Mouse (Mus musculus) lung, postnatal 0 days (tissue): ENCODE data around the gene Pcca. TPM values are rescaled to one million over a fixed set of nuclear protein-coding genes. Genes with fewer than 3 reads are reported as not detected.

Source experiments
- ATAC-seq: fragments of 200-750 bp; cut with Nextera tagmentation; 2 replicates; pipeline ENCODE4 v1.8.0; 2017; ENCODE audit warnings: moderate library complexity
- DNase-seq: peaks from one replicate; pipeline ENCODE4 v3.0.0-alpha.2; 2016; ENCODE audit warnings: low spot score
- H3K27ac ChIP-seq: fragments of 300-500 bp; sonication (generic); 2 replicates; pipeline ENCODE4 v1.5.1; 2014; ENCODE audit warnings: antibody characterized with exemption, mild to moderate bottlenecking, low read length, mixed read lengths
- H3K27me3 ChIP-seq: fragments of 300-500 bp; sonication (generic); replicated peaks from 2 replicates; pipeline ENCODE4 v1.6.1; 2014; ENCODE audit warnings: low read length, mixed read lengths; ENCODE audit not compliant: insufficient read depth
- H3K36me3 ChIP-seq: fragments of 300-500 bp; sonication (generic); 2 replicates; pipeline ENCODE4 v1.6.1; 2014; ENCODE audit warnings: low read length, mixed read lengths; ENCODE audit not compliant: insufficient read depth
- H3K4me1 ChIP-seq: fragments of 300-500 bp; sonication (generic); 2 replicates; pipeline ENCODE4 v1.6.1; 2014; ENCODE audit warnings: antibody characterized with exemption, low read depth, low read length, mixed read lengths; ENCODE audit not compliant: insufficient read depth
- H3K4me2 ChIP-seq: fragments of 300-500 bp; sonication (generic); replicated peaks from 2 replicates; pipeline ENCODE4 v1.6.1; 2014; ENCODE audit warnings: low read depth, mild to moderate bottlenecking, low read length, moderate library complexity, mixed read lengths
- H3K4me3 ChIP-seq: fragments of 300-500 bp; sonication (generic); 2 replicates; pipeline ENCODE4 v1.5.1; 2014; ENCODE audit warnings: low read depth, low read length
- H3K9ac ChIP-seq: fragments of 300-500 bp; sonication (generic); replicated peaks from 2 replicates; pipeline ENCODE4 v1.6.1; 2014; ENCODE audit warnings: low read depth, mild to moderate bottlenecking
- H3K9me3 ChIP-seq: fragments of 300-500 bp; sonication (generic); 2 replicates; pipeline ENCODE4 v1.6.1; 2016; ENCODE audit warnings: low read length, mixed read lengths
- CTCF ChIP-seq: IDR thresholded peaks from 2 replicates; pipeline ENCODE4 v1.5.1; 2016; ENCODE audit warnings: antibody characterized with exemption, mild to moderate bottlenecking
- EP300 ChIP-seq: IDR thresholded peaks from 2 replicates; pipeline ENCODE4 v1.6.1; 2016; ENCODE audit warnings: antibody characterized with exemption, mild to moderate bottlenecking, control low read depth
- WGBS: fragments of 180-500 bp; shearing (Covaris S2); extraction: QIAGEN DNeasy Blood & Tissue Kit; methylation state at CpG from one replicate; pipeline ENCODE4 v1.1.7; 2014; 5-methylcytosine and 5-hydroxymethylcytosine counted together
- polyA plus RNA-seq: library from polyadenylated mRNA; unstranded; fragments of >200 nt; fragmentation: Nextera tagmentation; extraction: Ambion mirVana; gene quantifications from 2 replicates; pipeline ENCODE4 v1.2.1, GENCODE M21; 2015

Gene Pcca
- polyA plus RNA-seq, 1 experiment from 2014 or later = 10.4 TPM

GRCm38 (mm10) chr14:122649336-122649950 lies 115.3 kb downstream of the Pcca start:
- 61% methylated on average over 3 of the region's 3 CpGs for WGBS

GRCm38 (mm10) chr14:122651681-122652080 lies 117.6 kb downstream of the Pcca start:
- no peak overlapping the region for H3K9ac ChIP-seq
- no peaks in the 10 kb centered on the region for H3K9me3 ChIP-seq
- ATAC-seq (no peak), DNase-seq (no peak)
- H3K4me2 ChIP-seq = no peak overlapping the region
- TF ChIP-seq CTCF (no peak), EP300 (no peak)
- H3K4me3 ChIP-seq = no peak overlapping the region
- H3K4me1 ChIP-seq = no peaks in the 10 kb centered on the region
- no peak overlapping the region for H3K27ac ChIP-seq
- no peaks in the 10 kb centered on the region for H3K36me3 ChIP-seq
- 67% methylated on average over 2 of the region's 2 CpGs for WGBS
- H3K27me3 ChIP-seq = no peaks in the 10 kb centered on the region

More at GRCm38 (mm10) chr14:122649336-122649950, 115.3 kb downstream of the Pcca start:
- Histone ChIP-seq H3K9me3 (no peaks in the 10 kb centered on the region), H3K36me3 (no peaks in the 10 kb centered on the region), H3K4me3 (no peak overlapping the region), H3K27ac (no peak overlapping the region), H3K27me3 (no peaks in the 10 kb centered on the region), H3K4me2 (no peak overlapping the region), H3K9ac (no peak overlapping the region), H3K4me1 (no peaks in the 10 kb centered on the region)
- DNase-seq = no peak
- TF ChIP-seq CTCF = no peak
- no peak for TF ChIP-seq EP300
- no peak for ATAC-seq

DNA sequence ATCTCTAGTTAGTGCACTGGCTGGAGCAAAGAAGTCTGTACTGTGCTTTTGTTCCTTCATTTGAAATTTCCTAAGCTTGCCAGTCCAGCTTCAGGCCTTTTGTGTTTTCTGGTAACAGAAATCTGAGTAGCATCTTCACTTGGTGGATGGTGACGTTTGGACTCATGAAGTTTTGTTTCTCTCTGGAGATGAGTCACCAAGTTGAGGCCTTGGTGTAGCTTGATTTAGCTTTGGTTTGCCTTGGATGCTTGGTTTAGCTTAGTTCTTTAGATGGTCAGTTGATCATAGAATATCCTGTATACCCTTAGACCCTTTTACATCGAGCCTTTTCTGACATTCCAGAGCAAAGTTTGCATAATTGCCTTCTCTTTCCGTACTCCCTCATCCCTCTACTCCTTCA lies 141.5 kb downstream of the Pcca start:
- no peaks in the 10 kb centered on the region for H3K36me3 ChIP-seq
- H3K27ac ChIP-seq = no peak overlapping the region
- H3K9ac ChIP-seq = no peak overlapping the region
- H3K27me3 ChIP-seq = no peaks in the 10 kb centered on the region
- ATAC-seq (no peak), DNase-seq (no peak)
- no peaks in the 10 kb centered on the region for H3K9me3 ChIP-seq
- no peak for TF ChIP-seq CTCF
- TF ChIP-seq EP300 = no peak
- 71% methylated on average over 3 of the region's 3 CpGs for WGBS
- no peak overlapping the region for H3K4me2 ChIP-seq
- no peak overlapping the region for H3K4me3 ChIP-seq
- no peaks in the 10 kb centered on the region for H3K4me1 ChIP-seq

DNA sequence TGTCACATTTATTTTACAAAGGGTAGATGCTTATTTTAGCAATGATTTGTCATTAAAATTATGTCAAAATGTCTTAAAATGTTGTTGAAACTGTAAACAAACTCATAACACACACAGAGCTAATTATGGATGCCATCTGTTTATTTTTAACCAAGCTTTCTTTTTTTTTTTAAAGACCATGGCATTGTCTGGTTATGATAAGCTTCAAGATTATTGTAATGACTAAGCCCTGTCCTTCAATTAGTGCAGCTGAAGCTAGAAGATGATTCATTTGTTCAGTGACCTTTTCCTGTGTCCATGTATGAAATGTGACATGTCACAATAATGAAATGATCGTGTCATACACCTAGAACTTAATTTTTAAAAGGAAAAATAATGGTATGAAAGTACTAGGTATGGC lies 149.5 kb downstream of the Pcca start:
- H3K36me3 ChIP-seq = no peaks in the 10 kb centered on the region
- 67% methylated on average over 1 of the region's 1 CpGs for WGBS

DNA sequence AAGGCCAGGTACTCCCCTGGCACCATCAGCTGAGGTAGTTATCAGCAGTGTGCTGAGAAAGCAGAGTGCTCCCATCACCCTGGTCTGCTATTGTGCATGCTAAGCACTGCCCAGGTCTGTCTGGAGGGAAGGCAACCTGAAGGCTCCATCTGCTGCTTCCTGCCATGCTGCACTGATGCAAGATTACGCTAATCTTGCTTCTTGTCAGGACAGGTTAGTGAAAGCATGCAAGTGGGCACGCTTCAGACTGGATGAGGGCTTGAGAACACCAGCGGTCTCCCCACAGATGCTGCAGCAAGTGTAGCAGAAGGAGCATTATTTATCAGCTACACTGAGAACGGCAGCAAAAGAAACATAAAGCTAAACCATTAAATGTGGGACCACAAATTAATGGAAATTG lies 150.1 kb downstream of the Pcca start:
- no peak for TF ChIP-seq CTCF
- no peak for TF ChIP-seq EP300
- Histone ChIP-seq H3K4me3 (no peak overlapping the region), H3K27me3 (no peaks in the 10 kb centered on the region), H3K36me3 (no peaks in the 10 kb centered on the region), H3K4me2 (no peak overlapping the region), H3K27ac (no peak overlapping the region), H3K9ac (no peak overlapping the region), H3K4me1 (no peaks in the 10 kb centered on the region), H3K9me3 (no peaks in the 10 kb centered on the region)
- DNase-seq (no peak), ATAC-seq (no peak)
- 84% methylated on average over 4 of the region's 4 CpGs for WGBS

More for the DNA sequence above, 149.5 kb downstream of the Pcca start:
- Histone ChIP-seq H3K4me3 (no peak overlapping the region), H3K4me1 (no peaks in the 10 kb centered on the region), H3K9ac (no peak overlapping the region), H3K9me3 (no peaks in the 10 kb centered on the region), H3K27ac (no peak overlapping the region), H3K4me2 (no peak overlapping the region), H3K27me3 (no peaks in the 10 kb centered on the region)
- TF ChIP-seq EP300 (no peak), CTCF (no peak)
- no peak for DNase-seq
- no peak for ATAC-seq

- TF ChIP-seq CTCF = no peak
- TF ChIP-seq EP300 = no peak
- no peak for ATAC-seq
- 20% methylated on average over 2 of the region's 2 CpGs for WGBS
- DNase-seq = no peak
- Histone ChIP-seq H3K9me3 (no peaks in the 10 kb centered on the region), H3K9ac (no peak overlapping the region), H3K27ac (no peak overlapping the region), H3K4me3 (no peak overlapping the region), H3K4me1 (no peaks in the 10 kb centered on the region), H3K4me2 (no peak overlapping the region), H3K27me3 (no peaks in the 10 kb centered on the region), H3K36me3 (no peaks in the 10 kb centered on the region)
These were observed 150.7 kb downstream of the Pcca start for GRCm38 (mm10) chr14:122684811-122685210.

- Histone ChIP-seq H3K36me3 (no peaks in the 10 kb centered on the region), H3K9me3 (no peaks in the 10 kb centered on the region), H3K4me3 (no peak overlapping the region), H3K9ac (no peak overlapping the region), H3K4me1 (no peaks in the 10 kb centered on the region), H3K4me2 (no peak overlapping the region), H3K27me3 (no peaks in the 10 kb centered on the region), H3K27ac (no peak overlapping the region)
- ATAC-seq (no peak), DNase-seq (no peak)
- 79% methylated on average over 7 of the region's 7 CpGs for WGBS
- no peak for TF ChIP-seq EP300
- no peak for TF ChIP-seq CTCF
These were observed 153.3 kb downstream of the Pcca start for GRCm38 (mm10) chr14:122687398-122687797.
